Mouse (Mus musculus): ENCODE measurements around the gene Crim1. TPM values are rescaled to one million over a fixed set of nuclear protein-coding genes. Genes with fewer than 3 reads are reported as not detected.
"Not testable (repeated sequence)": the region's sequence is repeated elsewhere in the genome, so short reads cannot be mapped to it uniquely, and the experiment has no call there.

Crim1 gene
- total RNA-seq, 2 experiments from 2014 or later = 44.8 to 47.1 TPM

- no peak for DNase-seq
- intact Hi-C loops (cut with DNase I) = loop anchor here (5.0 kb wide), 1 partner anchor 115 kb away; no protein-coding TSS in a partner anchor
Measured at GRCm38 (mm10) chr17:78246634-78247383, 46.8 kb downstream of the Crim1 start.

GRCm38 (mm10) chr17:78248197-78248596, 48.1 kb downstream of the Crim1 start:
- no peak for DNase-seq
- intact Hi-C loops (cut with DNase I) = loop anchor here (5.0 kb wide), 1 partner anchor 114 kb away; no protein-coding TSS in a partner anchor

DNA sequence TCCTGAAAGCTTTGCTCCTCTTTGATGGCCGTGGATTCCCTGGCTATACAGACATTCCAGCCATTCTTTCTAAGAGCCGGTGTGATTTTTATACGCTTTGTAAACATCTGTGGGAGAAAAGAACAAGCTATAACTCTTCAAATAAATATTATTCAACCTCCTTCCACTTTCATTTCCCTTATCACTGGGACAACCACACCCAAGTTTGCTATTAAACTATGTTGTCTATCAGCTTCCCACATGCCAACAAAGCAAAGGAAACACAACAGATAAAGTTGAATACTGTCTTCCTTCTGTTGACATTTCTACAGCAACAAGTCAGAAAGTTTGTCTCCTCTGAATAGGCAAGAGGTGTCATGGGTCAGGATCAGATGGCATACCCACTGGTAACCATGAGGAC, 48.9 kb downstream of the Crim1 start:
- DNase-seq = no peak
- intact Hi-C loops (cut with DNase I) = loop anchor here (5.0 kb wide), 1 partner anchor 113 kb away; no protein-coding TSS in a partner anchor

GRCm38 (mm10) chr17:78250149-78250938, 50.3 kb downstream of the Crim1 start:
- intact Hi-C loops (cut with DNase I) = no loop called here

GRCm38 (mm10) chr17:78253587-78253986, 53.5 kb downstream of the Crim1 start:
- DNase-seq; intact Hi-C loops (cut with DNase I): not testable (repeated sequence)

More at GRCm38 (mm10) chr17:78250149-78250938, 50.3 kb downstream of the Crim1 start:
- peak in 1 of 2 experiments; percentile 39 for DNase-seq

GRCm38 (mm10) chr17:78254256-78254655, 54.2 kb downstream of the Crim1 start:
- intact Hi-C loops (cut with DNase I) = no loop called here
- DNase-seq = no peak

- DNase-seq = no peak
- intact Hi-C loops (cut with DNase I) = no loop called here
Measured at GRCm38 (mm10) chr17:78255711-78256110, 55.7 kb downstream of the Crim1 start.

GRCm38 (mm10) chr17:78256534-78256933, 56.5 kb downstream of the Crim1 start:
- intact Hi-C loops (cut with DNase I) = no loop called here
- no peak for DNase-seq

GRCm38 (mm10) chr17:78261684-78262083, 61.6 kb downstream of the Crim1 start:
- no peak for DNase-seq
- intact Hi-C loops (cut with DNase I) = no loop called here

DNA sequence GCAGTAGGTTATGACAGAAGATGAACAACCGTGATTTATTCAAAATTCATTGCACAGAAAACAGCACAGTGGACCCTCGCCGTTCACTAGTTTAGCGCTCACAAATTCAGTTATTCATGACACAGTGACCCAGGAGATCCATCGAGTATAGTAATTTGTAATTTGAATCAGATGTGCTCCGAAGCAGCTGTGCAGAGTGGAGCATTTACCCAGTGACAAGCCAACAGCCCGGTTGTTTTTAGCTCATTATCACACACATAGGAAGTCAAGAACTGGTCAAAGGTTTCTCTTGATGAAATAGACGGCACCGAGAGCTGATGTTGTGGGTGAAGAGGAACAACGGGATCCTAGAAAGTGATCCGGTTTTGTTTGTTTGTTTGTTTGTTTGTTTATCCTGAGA, 64.1 kb downstream of the Crim1 start:
- intact Hi-C loops (cut with DNase I) = no loop called here
- no peak for DNase-seq

GRCm38 (mm10) chr17:78265135-78265534, 65.1 kb downstream of the Crim1 start:
- no peak for DNase-seq
- intact Hi-C loops (cut with DNase I) = no loop called here

DNA sequence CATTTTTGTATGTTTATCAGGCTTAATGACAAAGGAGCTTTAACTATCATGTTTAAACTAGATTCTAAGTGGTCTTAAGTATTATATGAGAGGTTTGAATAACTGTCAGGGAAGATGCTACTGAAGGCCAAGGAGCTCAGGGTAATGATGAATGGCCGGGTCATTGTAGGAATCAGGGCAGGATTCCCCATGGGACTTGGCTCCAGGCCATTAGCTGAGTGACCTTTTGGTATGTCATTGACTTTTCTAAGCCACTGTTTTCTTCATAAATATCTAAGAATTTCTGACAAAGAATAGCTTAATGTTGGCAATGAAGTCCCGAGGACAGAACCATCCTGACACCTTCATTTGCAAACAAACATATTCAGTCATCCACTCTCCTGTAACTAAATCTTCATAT, 66.2 kb downstream of the Crim1 start:
- DNase-seq = no peak
- intact Hi-C loops (cut with DNase I) = no loop called here

DNA sequence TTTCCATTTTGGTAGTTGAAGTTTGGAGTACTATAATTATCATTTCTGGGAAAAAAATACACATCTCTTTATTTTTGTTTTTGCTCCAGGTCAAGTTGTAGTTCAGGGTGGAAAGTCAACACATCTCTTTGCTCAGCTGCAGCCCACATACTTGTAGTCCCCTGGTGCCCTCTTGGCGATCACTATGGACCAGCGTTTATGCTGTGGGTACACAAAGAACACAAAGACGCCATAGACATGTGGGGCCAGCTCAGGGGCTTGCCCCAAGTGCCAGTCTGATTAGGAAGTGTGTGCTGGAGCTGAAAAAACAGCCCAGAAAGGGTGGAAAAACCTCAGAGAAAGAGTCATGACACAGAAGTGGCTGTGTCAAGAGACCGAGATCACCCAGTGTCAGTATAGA, 68.5 kb downstream of the Crim1 start:
- no peak for DNase-seq
- intact Hi-C loops (cut with DNase I) = no loop called here

DNA sequence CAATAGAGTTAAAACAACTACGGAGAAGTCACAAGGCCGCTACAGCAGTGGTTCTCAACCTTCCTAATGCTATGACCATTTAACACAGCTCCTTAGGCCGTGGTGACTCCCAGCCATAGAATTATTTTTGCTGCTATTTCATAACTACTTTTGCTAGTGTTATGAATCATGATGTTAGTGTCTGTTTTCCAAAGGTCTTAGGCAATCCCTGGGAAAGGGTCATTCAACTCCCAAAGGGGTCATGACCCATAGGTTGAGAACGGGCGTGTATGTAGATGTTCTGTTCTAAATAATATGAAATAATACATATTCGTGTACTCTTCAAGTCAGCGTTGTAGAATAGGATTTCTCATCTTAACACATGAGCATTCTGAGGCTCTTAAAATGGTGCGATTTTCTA, 69.3 kb downstream of the Crim1 start:
- intact Hi-C loops (cut with DNase I) = no loop called here
- no peak for DNase-seq

DNA sequence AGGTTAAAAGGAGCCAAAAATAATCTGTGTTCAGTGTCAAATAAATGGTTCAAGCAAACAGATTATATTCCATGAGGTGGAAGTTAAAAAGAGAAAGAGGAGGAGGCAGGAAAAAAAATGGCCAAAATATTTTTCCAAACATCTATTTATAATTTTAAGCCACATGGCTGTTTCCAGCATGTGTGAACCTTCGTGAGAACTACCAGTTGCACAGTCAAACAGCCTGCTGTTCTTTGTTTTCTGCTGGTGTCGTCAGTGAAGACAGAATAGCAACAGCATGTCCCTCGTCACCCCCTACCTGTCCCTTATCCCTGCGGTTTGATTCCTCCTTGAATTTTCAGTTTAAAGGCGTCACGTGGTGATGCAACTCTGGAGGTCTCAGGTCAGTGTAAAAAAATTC, 70.0 kb downstream of the Crim1 start:
- intact Hi-C loops (cut with DNase I) = no loop called here

GRCm38 (mm10) chr17:78271731-78272130, 71.7 kb downstream of the Crim1 start:
- intact Hi-C loops (cut with DNase I) = no loop called here
- DNase-seq = peak in 1 of 2 experiments; percentile 22

More for the DNA sequence above, 70.0 kb downstream of the Crim1 start:
- DNase-seq = no peak

GRCm38 (mm10) chr17:78272142-78272541, 72.1 kb downstream of the Crim1 start:
- intact Hi-C loops (cut with DNase I) = no loop called here

DNA sequence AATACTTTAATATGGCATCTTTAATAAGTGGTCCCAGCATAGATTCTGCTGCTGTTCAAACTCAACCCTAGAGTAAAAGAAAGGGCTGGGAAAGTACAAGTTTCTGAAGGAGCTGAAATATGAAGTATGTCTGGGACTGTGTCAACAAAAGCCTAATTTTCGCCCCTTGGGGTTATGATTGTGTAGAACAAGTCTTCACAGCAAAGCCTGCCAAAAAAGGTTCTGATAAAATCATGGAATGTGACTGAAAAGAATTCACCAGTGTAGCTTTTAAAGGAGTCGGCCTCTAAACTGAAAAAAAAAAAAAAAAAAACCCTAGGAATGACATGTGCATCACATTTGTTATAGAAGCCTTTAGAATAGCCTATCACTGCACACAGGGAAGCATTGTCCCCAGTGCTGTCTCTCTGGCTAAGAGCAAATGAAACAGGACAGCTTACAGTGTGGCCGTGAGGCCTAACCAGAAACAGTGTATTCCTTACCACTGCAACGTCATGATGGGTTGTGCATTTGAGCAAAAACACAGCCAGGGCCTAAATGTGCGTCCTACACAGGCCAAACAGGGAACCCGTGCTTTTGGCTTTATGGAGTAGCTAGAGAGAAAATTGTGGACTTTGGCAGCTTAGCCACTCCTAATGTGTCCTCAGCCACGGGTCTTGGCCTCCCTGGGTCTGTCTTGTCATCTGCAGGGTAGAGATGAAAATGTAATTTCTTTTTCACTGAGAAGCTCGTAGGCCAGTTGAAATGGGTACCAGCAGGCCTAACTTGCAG, 72.8 kb downstream of the Crim1 start:
- DNase-seq = peak; percentile 49

More at GRCm38 (mm10) chr17:78272142-78272541, 72.1 kb downstream of the Crim1 start:
- DNase-seq = no peak

DNA sequence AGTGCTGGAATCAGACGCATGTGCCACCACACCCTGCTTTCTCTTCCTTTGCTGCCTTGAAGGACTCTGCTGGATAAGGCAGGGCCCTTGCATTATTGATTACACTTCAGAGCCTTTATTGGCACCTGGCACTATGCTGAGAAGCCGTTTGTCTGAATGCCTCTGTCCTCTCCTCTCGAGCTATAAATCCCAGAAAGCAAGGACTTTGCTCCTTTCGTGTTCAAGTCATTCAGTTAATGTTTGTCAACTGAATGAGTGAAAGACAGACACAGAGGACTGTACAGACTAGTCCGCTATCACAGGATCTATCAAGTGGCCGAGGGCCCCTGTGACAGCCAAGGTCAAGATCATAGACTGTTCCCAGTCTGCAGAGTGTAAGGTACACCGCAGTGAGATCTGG, 73.8 kb downstream of the Crim1 start:
- DNase-seq = no peak
- intact Hi-C loops (cut with DNase I) = no loop called here

More for the DNA sequence above, 72.8 kb downstream of the Crim1 start:
- intact Hi-C loops (cut with DNase I) = no loop called here

GRCm38 (mm10) chr17:78274609-78275506, 74.8 kb downstream of the Crim1 start:
- intact Hi-C loops (cut with DNase I) = no loop called here
- no peak for DNase-seq

All from heart, postnatal 10 days (tissue).